Mouse (Mus musculus) embryonic facial prominence, embryonic 15.5 days (tissue): ENCODE measurements around the gene She. TPM values are rescaled to one million over a fixed set of nuclear protein-coding genes. Genes with fewer than 3 reads are reported as not detected.
"Not testable (repeated sequence)": the region's sequence is repeated elsewhere in the genome, so short reads cannot be mapped to it uniquely, and the experiment has no call there.

Experiments used
- ATAC-seq: fragments of 200-750 bp; cut with Nextera tagmentation; 2 replicates; pipeline ENCODE4 v1.8.0; 2017; ENCODE audit warnings: low read depth, moderate TSS enrichment; ENCODE audit not compliant: insufficient number of reproducible peaks, low FRiP score, low TSS enrichment
- H3K27ac ChIP-seq: fragments of 300-500 bp; sonication (generic); replicated peaks from 2 replicates; pipeline ENCODE4 v1.5.1; 2015; ENCODE audit warnings: mild to moderate bottlenecking, inconsistent platforms
- H3K27me3 ChIP-seq: fragments of 300-500 bp; sonication (generic); 2 replicates; pipeline ENCODE4 v1.6.1; 2015; ENCODE audit warnings: inconsistent platforms
- H3K36me3 ChIP-seq: fragments of 300-500 bp; sonication (generic); 2 replicates; pipeline ENCODE4 v1.6.1; 2015; ENCODE audit warnings: mild to moderate bottlenecking, inconsistent platforms
- H3K4me1 ChIP-seq: fragments of 300-500 bp; sonication (generic); 2 replicates; pipeline ENCODE4 v1.6.1; 2015; ENCODE audit warnings: inconsistent platforms
- H3K4me2 ChIP-seq: fragments of 300-500 bp; sonication (generic); replicated peaks from 2 replicates; pipeline ENCODE4 v1.6.1; 2015; ENCODE audit warnings: mild to moderate bottlenecking, inconsistent platforms
- H3K4me3 ChIP-seq: fragments of 300-500 bp; sonication (generic); replicated peaks from 2 replicates; pipeline ENCODE4 v1.5.1; 2015; ENCODE audit warnings: mild to moderate bottlenecking, inconsistent platforms
- H3K9ac ChIP-seq: fragments of 300-500 bp; sonication (generic); 2 replicates; pipeline ENCODE4 v1.6.1; 2015; ENCODE audit warnings: inconsistent platforms
- H3K9me3 ChIP-seq: fragments of 300-500 bp; sonication (generic); replicated peaks from 2 replicates; pipeline ENCODE4 v1.6.1; 2016; ENCODE audit warnings: inconsistent platforms
- WGBS: fragments of 180-500 bp; shearing (Covaris S2); methylation state at CpG from one replicate; pipeline ENCODE4 v1.1.7; 2015; 5-methylcytosine and 5-hydroxymethylcytosine counted together
- polyA plus RNA-seq: library from polyadenylated mRNA; unstranded; fragments of >200 nt; fragmentation: Nextera tagmentation; extraction: Ambion mirVana; gene quantifications from 2 replicates; pipeline ENCODE4 v1.2.1, GENCODE M21; 2015

The She gene
- polyA plus RNA-seq, result 3.5 and 4.0 TPM in 2 replicates

DNA sequence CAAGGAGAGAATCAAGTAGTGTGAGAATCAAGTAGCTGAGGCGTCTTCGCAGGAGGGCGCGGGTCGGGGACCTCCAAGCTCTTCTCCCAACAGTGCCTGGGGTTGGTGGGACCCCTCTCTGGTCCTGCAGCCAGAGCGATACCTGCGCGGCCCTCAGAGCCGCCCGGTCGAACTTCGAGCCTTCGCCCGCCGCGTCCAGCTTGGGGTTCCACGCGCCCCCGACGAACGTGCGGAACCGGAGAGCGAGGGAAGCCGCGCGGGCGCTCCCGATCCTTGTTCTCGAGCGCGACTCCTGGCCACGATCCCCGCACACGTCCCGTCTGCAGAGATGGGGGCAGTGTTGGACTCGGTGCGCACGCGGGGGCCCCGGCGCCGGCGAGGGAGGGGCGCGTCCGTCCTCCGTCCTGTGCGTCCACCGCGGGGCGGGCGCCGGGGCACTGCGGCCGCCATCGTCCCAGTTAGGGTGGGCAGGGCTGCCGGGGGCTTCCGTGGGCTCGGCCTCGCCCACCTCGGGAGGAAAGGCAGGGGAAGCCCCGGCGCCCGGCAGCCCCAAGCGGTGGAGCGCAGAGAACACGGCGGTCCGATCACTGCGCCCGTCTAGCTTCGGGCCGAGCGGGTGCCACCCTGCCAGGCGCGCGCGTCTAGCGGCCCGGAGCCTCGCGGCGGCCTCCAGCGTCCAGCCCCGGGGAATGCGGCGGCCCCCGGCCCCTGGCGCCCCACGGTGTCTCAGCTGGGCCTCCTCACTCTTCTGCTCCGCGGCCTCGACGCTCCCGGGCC lies at the start of gene She:
She (plus strand) TSS at position 556 of the 777 bp plus-strand sequence.
- Histone ChIP-seq H3K9ac (peak within 1 kb of the TSS; percentile 29), H3K36me3 (no peaks in the 10 kb centered on the region), H3K4me3 (peak within 1 kb of the TSS; percentile 50), H3K4me1 (peaks cover 11% of the 10 kb centered on the region), H3K27me3 (peaks cover 76% of the 10 kb centered on the region), H3K4me2 (peak within 1 kb of the TSS; percentile 67), H3K27ac (peak within 1 kb of the TSS; percentile 22; the same call in 1 of the 2 replicates), H3K9me3 (no peaks in the 10 kb centered on the region)
- 1% methylated on average over 95 of the region's 96 CpGs for WGBS
- no peak for ATAC-seq

DNA sequence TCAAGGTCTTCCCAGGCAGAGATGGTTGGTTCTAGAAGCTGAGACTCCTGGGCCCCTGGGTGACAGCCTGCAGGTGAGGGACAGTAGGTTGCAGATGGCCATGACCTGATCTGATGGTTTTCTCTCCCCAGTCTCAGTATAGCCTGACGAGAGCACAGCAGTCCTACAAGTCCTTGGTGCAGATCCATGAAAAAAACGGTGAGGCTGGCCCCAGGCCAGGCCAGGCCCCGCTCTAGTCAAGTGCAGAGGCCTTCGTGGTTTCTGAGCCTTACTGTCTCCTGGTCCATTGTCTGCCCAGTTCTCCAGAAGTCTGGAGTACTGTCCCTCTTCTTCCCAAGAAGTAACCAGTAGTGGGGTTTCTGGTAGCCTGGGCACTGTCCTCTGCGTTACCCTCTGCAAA lies 49.5 kb upstream of the She start:
- no peak for ATAC-seq
- 77% methylated on average over 5 of the region's 5 CpGs for WGBS
- no peak overlapping the region for H3K9ac ChIP-seq
- peaks cover 69% of the 10 kb centered on the region for H3K36me3 ChIP-seq
- no peaks in the 10 kb centered on the region for H3K9me3 ChIP-seq
- no peak overlapping the region for H3K27ac ChIP-seq
- H3K4me3 ChIP-seq, result no peak overlapping the region
- H3K27me3 ChIP-seq, result no peaks in the 10 kb centered on the region
- no peak overlapping the region for H3K4me2 ChIP-seq
- peaks cover 20% of the 10 kb centered on the region; the same call in 1 of the 2 replicates for H3K4me1 ChIP-seq

DNA sequence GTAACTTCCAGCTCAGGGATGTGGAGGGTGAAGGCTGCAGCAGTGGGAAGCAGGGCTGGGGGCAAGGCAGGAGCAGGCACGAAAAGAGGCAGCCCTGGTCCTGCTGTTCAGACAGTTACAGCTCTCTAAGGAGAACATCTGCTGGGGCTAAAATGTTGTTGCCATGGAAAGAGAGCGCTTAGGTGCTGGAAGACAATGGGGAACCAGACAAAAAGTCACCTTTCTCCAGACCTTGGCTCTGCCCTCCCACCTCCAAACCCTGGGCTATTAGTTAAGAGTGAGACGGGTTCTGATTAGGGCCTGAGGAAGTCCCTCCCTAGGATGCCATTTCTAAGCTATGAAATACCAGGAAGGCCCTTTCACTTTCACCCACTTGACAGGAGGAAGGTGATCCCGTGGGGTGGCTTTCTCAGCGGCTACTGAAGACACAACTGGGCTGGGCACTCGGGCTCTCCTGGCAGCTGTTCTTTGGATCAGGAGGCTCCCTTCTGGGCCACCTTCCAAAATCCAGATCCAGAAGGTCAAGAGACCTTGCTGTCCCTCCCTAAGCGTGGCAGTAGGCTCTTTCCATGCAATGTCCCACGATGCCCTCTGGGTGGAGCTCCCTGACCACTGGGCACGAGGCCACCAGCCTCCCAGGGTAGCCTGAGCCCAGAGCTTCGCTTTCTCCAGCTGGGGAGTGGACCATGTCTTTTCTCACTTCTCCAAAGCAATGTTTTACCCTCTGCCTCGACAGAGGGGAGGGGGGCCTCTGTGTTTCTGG lies 46.0 kb upstream of the She start:
- Histone ChIP-seq H3K4me3 (no peak overlapping the region), H3K9me3 (no peaks in the 10 kb centered on the region), H3K36me3 (peaks cover 35% of the 10 kb centered on the region), H3K27ac (peak overlapping the region; percentile 61), H3K27me3 (no peaks in the 10 kb centered on the region), H3K4me1 (peaks cover 20% of the 10 kb centered on the region; the same call in 1 of the 2 replicates), H3K4me2 (peak overlapping the region; percentile 5; the same call in 1 of the 2 replicates), H3K9ac (no peak overlapping the region)
- ATAC-seq, result 0 out of 2 replicates have a peak, but pooled peaks have one; percentile 44
- 19% methylated on average over 11 of the region's 11 CpGs for WGBS

DNA sequence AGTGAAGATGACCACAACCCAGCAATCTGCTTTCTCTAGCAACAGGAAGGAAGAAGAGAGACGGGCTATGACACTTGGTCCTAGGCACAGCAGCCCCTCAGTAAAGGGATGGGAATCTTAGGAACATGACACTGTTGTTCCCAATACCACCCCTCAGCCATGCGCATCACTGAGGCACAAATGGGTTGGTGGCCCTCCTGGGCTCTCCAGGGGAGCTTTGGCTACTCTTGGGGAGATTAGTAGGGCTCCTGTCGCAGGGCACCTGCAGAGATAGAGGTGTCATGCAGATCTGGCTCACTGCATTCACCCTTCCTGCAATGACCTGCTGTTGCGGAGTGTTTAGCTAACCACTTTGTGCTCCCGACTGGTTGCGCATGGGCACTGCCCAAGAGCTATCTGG lies 44.9 kb upstream of the She start:
- no peak overlapping the region for H3K4me3 ChIP-seq
- H3K4me1 ChIP-seq, result peaks cover 20% of the 10 kb centered on the region; the same call in 1 of the 2 replicates
- WGBS, result 72% methylated on average over 6 of the region's 6 CpGs
- H3K4me2 ChIP-seq, result no peak overlapping the region
- peaks cover 24% of the 10 kb centered on the region for H3K36me3 ChIP-seq
- no peak overlapping the region for H3K27ac ChIP-seq
- no peak for ATAC-seq
- H3K9ac ChIP-seq, result no peak overlapping the region
- no peaks in the 10 kb centered on the region for H3K9me3 ChIP-seq
- H3K27me3 ChIP-seq, result no peaks in the 10 kb centered on the region

DNA sequence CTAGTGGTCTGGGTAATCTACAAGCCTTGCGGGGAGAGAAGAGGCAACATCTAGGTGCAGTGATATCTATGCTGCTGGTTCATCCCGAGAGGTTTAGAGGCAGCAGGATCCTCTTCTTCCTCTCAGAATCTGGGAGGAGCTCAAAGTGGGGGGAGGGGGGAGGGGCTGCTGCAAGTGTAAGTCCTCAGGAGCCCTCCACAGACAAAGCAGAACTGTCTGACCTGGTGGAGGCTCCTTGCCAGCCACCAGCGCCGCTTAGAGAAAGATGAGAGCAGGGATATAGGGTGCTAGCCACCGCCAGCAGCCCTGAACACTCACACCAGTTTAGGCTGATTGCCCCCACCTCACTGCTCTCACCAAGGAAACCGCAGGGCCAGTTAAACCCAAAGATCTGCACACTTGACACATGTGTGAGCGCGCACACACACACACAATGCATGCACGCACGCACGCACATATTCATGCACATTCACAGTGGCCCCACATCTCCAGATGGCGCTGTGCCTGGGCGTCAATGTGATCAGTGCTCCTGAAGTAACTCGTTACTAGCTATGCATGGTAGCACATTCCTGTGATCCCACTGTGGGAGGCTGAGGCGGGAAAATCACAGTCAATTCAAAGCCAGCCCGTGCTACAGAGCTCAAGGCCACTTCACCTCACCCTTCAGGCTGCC lies 42.4 kb upstream of the She start:
- H3K4me1 ChIP-seq, result peaks cover 20% of the 10 kb centered on the region; the same call in 1 of the 2 replicates
- 78% methylated on average over 16 of the region's 16 CpGs for WGBS
- no peak overlapping the region for H3K4me2 ChIP-seq
- ATAC-seq, result no peak
- no peak overlapping the region for H3K4me3 ChIP-seq
- no peaks in the 10 kb centered on the region for H3K9me3 ChIP-seq
- H3K9ac ChIP-seq, result no peak overlapping the region
- H3K36me3 ChIP-seq, result no peaks in the 10 kb centered on the region; the same call in 1 of the 2 replicates
- H3K27ac ChIP-seq, result no peak overlapping the region
- no peaks in the 10 kb centered on the region for H3K27me3 ChIP-seq

DNA sequence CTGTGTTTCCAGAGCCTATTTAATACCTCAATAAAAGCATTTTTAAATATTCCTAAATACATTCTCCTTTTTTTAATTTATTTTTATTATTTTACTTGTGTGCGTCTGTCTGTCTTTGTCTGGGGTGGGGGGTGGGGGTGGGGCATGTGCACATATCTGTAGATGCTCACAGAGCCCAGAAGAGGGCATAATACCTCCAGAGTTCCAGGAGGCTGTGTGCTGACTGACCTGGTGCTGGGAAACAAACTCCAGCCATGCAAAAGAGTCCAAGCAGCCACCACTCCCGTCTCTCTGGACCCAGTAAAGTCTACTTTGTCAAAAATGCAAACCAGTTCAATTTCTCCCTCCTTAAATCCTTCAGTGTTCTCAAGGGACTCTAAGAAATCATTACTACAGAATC lies 36.6 kb upstream of the She start:
- H3K4me1 ChIP-seq, result no peaks in the 10 kb centered on the region
- ATAC-seq, result no peak
- no peak overlapping the region for H3K4me3 ChIP-seq
- no peak overlapping the region for H3K9ac ChIP-seq
- H3K27me3 ChIP-seq, result no peaks in the 10 kb centered on the region
- H3K27ac ChIP-seq, result no peak overlapping the region
- 59% methylated on average over 2 of the region's 2 CpGs for WGBS
- no peak overlapping the region for H3K4me2 ChIP-seq
- H3K9me3 ChIP-seq, result no peaks in the 10 kb centered on the region
- no peaks in the 10 kb centered on the region for H3K36me3 ChIP-seq

DNA sequence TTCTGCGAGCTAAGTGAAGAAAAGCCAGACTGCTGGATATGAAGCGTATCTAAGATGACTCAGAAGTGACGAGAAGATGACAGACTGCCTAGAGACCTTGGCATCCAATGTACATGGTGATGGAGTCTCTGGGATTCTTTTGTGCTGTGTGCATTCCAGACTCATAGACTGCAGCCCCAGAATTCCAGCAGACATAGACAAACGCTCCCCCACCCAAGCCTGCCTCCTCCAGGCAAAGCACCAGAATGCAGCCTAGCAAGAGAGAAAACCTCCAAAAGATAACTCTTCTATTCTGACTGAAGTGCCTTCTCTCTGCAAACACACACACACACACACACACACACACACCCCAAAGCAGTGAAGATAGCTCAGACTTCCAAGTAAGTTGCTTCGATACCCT lies 35.4 kb upstream of the She start:
- Histone ChIP-seq H3K9me3 (no peaks in the 10 kb centered on the region), H3K36me3 (no peaks in the 10 kb centered on the region), H3K27ac (no peak overlapping the region), H3K4me3 (no peak overlapping the region), H3K4me2 (no peak overlapping the region), H3K9ac (no peak overlapping the region), H3K4me1 (no peaks in the 10 kb centered on the region), H3K27me3 (no peaks in the 10 kb centered on the region)
- ATAC-seq, result no peak
- WGBS, result 50% methylated on average over 5 of the region's 5 CpGs

DNA sequence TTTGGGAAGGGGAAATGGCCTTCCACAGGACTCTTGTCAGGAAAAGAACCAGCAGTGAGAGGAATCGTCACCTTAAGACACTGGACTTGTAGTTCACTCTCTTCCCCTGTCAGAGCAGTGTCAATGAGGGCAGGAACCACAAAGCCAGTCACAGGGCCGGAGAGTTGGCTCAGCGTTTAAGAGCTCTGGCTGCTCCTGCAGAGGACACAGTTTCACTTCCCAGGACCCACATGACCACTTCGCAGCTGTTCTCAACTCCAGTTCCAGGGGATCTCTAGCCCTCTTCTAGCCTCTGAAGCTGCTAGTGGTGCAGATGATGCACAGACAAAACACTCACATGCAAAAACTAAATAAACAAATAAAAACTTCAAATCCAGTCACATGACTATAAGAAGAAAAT lies 34.8 kb upstream of the She start:
- Histone ChIP-seq H3K27ac (no peak overlapping the region), H3K9ac (no peak overlapping the region), H3K4me2 (no peak overlapping the region), H3K36me3 (no peaks in the 10 kb centered on the region), H3K9me3 (no peaks in the 10 kb centered on the region), H3K27me3 (no peaks in the 10 kb centered on the region), H3K4me3 (no peak overlapping the region), H3K4me1 (no peaks in the 10 kb centered on the region)
- WGBS, result 50% methylated on average over 4 of the region's 4 CpGs
- ATAC-seq, result no peak

DNA sequence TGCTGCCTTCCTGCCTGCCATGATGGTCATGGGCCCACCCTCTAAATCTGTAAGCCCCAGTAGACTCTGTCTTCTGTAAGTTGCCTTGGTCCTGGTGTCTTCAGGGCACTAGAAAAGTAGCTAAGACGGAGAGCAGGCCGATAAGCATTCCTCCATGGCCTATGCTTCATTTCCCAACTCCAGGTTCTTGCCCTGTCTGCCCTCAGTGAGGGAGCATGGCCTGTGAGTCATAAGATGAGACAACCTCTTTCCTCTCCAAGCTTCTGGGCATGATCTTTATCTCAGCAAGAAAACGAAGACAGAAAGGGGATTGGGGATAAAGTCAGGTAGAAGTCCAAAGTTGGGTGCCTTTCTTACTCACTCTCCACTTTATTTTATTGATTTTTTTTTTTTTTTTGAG lies 32.7 kb upstream of the She start:
- WGBS, result 77% methylated on average over 3 of the region's 3 CpGs
- no peak for ATAC-seq
- Histone ChIP-seq H3K4me2 (no peak overlapping the region), H3K9ac (no peak overlapping the region), H3K4me3 (no peak overlapping the region), H3K4me1 (no peaks in the 10 kb centered on the region), H3K27me3 (no peaks in the 10 kb centered on the region), H3K9me3 (no peaks in the 10 kb centered on the region), H3K27ac (no peak overlapping the region), H3K36me3 (no peaks in the 10 kb centered on the region)

DNA sequence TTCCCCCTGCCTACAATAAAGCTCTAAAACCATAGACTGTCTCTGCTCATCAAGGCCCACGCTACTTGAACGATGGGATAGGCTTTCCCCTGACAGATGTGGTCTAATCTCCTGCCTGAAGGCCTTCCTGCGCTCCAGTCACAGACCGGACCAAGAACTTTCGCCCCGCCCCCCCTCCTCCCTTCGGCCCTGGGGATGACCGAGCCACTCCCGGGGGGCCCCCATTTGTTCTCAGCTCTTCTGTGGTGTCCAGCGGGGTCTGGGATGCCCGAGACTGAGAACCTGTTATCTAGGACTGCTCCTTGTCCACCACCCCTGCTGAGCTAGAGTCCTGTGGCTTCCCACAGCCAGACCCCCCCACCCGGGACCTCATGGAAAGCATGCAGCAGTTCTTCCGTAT lies 31.7 kb upstream of the She start:
- H3K27me3 ChIP-seq, result no peaks in the 10 kb centered on the region
- no peak overlapping the region for H3K4me3 ChIP-seq
- H3K36me3 ChIP-seq, result no peaks in the 10 kb centered on the region
- 9% methylated on average over 13 of the region's 13 CpGs for WGBS
- H3K4me1 ChIP-seq, result no peaks in the 10 kb centered on the region
- no peak overlapping the region; the same call in 1 of the 2 replicates for H3K4me2 ChIP-seq
- no peak overlapping the region for H3K9ac ChIP-seq
- no peak overlapping the region for H3K27ac ChIP-seq
- no peaks in the 10 kb centered on the region for H3K9me3 ChIP-seq
- ATAC-seq, result no peak

DNA sequence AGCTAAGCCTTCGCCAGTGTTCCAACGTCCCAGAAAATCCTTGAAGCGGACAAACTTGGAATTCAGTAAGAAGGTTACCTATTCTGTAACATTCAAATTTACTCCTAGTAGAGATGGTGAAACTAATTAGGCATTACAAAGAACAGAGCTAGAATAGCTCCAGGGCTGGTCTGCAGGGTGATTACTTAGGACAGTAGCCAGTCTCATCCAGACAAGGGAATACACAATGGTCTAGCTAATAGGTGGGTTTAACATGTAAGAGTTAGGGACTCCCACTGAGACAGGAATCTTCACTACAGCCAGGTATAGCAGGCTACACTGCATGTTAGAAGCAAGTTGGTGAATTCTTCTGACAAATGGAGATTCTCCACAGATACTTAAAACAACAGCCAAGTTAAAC lies 31.1 kb upstream of the She start:
- 54% methylated on average over 3 of the region's 3 CpGs for WGBS
- H3K9me3 ChIP-seq, H3K9ac ChIP-seq, ATAC-seq, H3K27me3 ChIP-seq, H3K4me1 ChIP-seq, H3K36me3 ChIP-seq, H3K27ac ChIP-seq, H3K4me3 ChIP-seq, H3K4me2 ChIP-seq: not testable (repeated sequence)
